Mouse (Mus musculus): ENCODE measurements around the gene Heatr1.
A peak's percentile ranks its signal among the peaks of the same experiment; 100 is the strongest.

Gene Heatr1

DNA sequence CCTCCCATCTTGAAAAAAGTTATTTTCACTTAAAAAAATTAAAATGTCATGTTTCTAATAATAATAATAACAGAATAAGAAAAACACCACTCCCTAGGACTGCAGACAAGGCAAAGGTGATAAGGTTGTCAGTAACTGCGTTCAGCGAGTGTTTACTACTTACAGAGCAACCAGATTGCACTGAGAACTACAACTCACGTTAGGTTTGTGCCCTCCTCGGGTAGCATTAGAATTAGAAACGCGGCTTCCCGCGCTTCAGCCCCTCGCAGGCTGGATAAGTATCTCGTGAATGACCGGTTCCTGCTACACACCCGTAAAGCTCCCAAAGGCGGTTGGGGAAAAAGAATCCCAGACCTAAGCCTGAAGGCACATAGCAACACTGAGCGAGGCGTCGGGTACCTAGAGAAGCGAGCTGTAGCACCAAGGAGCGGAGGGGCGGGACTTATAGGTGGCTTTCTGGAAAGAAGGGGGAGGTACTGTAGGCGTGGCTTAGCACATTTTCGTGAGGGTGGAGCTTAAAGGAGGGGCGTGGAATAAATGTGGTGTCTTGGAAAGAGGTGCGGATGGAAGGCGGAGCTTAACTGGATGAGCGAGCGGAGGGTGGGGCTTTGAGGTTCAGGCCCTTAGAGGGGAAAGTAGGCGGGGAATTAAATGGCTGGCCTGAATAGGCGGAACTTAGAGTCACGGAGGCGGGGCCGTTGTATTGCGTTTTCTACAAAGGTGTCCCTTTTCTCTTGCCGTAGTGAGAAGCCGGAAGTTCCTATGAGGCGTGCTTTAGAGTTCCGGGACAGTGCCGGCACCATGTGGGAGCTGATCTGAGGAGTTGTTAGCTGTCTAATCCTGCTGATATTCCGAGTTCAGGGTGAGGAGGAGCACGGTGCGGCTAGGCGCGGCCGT, at the start of gene Heatr1:
Heatr1 (plus strand) TSS at position 419 of the 897 bp plus-strand sequence.
- peak; percentile 99 for DNase-seq (ENCODE audit: extremely low read depth, low read depth, low spot score)

DNA sequence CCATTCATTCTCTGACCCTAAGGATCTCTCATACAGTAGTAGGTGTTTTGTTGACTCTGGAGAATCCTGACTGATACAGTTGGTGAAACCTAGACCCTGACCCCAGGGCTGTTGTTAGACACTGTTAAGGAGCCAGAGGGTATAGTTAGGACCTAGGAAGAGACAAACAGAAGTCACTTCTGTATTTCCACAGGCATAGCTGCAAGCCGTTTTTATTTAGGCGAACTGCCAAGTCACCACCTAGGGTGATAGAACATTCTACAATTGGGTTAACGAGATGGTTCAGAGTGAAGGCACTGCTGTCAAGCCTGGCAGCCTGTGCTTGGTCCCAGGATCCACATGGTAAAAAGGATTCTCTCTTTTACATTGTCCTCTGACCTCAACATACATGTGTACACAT, 48.0 kb upstream of the Heatr1 start:
- no peak for DNase-seq (ENCODE audit: extremely low read depth, low read depth, low spot score)

DNA sequence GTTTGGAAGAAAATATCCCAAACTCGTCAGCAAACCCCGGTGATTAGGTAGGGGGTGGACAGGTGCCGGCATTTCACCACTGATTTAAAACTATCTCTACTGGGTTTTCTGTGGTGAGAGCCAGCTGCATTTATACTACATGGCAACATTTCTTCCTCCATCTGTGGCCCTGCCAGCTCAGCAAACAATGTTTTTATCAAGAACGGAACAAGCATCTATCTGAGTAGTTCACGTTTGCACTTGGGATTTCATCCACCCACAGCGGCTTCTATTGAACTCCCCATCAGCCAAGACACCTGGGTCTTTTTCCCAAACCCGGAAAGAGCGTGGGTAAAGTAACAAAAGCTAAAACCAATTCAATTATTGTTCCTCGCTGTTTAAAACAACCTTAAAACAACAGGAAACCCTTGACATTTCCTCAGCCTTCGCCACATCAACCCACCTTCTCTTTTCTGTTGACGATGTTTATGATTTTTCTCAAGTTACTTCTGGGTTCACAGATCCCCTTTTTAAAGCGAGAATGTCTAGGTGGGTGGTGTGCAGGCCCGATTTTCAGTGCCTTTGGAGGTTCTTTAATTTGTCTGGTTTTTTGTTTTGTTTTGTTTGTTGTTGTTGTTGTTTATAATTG, 45.5 kb upstream of the Heatr1 start:
- no peak for DNase-seq (ENCODE audit: extremely low read depth, low read depth, low spot score)

DNA sequence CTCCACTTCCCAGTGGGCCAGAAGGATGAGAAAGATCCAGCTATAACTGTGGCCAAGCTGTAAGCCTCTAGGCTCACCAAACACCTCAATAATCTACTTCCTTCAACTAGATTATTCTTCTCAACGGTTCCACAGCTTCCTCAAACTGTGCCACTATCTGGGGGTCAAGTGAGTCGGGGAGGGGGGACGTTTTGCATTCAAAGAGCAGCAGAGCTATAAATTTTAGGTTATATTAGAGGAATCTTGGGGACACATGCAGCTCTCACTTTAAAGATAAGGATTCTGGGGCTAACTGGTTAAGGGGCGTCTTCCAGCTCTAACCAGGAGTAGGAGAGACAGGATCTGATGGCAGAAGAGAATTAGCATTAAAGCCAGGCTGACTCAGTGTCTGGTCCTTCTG, 38.6 kb upstream of the Heatr1 start:
- DNase-seq (ENCODE audit: extremely low read depth, low read depth, low spot score): no peak

DNA sequence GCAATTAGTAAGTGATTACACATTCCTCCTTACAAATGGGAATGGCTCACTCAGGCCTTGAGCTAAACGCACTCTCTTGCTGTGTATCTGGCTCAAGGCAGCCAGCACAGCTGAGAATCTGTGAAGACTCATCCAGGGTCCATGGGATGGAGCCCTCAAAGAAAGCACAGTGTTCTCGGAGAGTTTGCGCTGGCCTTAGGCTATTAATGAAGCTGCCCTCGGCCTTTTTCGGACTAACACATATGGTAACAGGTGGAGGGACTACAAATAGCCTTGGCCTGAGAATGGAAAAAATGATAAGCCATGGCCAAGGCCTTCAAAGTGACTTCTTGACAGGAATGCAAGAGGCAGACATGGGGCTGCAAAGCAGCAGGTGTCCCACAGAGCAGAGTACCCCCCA, 37.3 kb upstream of the Heatr1 start:
- DNase-seq (ENCODE audit: extremely low read depth, low read depth, low spot score): no peak

DNA sequence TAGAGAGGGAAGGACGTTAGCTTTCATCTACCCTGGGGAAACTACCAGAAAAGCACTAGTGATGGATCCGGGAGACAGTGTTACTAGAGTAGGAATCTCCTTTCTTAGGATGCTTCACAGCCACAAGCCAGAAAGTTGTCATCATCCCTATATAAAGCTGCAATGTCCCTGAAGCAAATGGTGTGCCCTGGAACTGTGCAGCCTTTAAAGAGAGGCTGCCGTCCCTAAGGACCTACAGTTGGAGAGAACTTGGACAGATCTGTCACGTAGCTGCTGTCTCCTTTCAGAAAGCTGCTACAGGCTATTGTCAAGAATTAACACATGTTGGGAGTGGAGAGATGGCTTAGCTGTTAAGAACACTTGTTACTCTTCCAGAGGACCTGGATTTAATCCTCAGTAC, 33.3 kb upstream of the Heatr1 start:
- DNase-seq (ENCODE audit: extremely low read depth, low read depth, low spot score): no peak

DNA sequence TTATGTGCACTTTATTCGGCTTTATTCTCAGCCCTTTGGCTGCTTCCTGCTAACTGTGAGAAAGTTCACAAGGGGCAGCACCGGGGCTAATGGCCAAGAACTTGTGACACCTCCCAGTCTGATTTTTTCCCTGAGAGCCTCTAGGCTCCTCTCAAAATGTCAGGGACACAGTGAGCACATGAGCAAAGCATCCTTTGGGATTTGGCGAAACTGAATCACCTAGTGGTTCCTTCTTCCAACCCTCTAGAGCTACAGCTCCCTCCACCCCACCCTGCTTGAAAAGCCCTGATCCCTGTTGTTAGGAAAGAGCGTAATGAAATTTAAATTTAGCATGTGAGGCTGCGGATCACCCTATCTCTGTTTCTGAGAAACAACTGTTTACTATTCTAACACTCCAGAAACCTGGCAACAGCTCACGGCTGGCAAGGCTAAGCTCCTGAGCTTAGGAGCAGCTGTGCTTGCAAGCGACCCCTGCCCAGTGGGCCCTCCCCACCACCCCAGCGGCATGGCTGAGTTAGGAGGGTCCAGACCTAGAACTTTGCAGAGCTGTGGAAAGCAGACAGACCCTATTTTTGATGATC, 25.7 kb upstream of the Heatr1 start:
- DNase-seq (ENCODE audit: extremely low read depth, low read depth, low spot score): no peak

DNA sequence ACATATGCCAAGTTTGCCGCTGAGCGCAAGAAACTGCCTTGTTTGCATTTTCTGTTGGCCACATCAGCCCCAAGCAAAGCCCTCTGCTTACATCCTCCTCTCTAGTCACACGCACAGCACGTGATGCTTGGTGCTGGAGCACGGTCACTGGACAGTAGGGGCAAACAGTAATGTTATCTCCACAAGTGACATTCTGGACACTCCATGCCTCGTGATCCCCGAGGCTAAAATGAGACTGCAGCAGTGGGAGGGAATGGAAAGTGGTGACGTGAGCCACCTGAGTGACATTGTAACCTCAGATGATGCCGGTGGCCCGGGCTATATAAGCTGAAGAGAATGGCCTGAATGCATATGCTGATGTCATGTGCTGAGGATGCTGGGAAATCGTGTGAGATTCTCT, 24.9 kb upstream of the Heatr1 start:
- no peak for DNase-seq (ENCODE audit: extremely low read depth, low read depth, low spot score)

DNA sequence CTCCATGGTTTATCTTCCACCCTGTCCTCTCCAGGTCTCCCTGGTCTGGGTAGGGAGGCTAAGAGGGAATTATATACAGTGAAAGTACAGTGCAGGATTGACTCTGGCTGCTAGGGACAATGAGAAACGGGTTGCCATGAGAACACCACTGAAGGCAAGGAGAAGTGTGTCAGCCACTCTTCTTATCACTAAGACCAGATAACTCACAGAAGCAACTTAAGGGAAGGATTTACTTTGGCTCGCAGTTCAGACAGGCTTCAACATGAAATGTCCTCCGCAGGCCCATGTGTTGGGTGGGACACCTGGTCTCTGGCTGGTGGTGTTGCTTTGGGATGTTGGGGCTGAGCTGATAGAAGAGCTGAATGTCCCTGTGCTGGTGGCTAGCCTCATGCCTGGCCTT, 22.1 kb upstream of the Heatr1 start:
- DNase-seq (ENCODE audit: extremely low read depth, low read depth, low spot score): no peak

DNA sequence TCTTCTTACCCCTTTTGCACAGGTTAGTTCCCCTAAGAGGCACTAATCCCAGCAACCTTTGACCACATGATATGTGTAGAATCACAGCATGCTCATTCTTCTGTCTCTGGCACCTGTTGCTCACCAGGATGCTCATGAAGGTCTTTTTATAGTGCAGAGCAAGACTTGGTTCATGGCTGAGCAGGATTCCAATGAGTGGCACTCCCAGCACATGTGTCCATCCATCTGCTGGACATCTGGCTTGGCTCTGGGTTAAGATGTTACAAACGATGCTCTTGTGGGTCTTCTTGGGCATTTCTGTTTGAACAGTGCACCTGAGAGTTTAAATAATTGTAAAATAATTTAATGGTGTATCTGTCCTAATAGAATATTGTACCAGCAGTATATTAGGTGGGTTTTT, 18.0 kb upstream of the Heatr1 start:
- no peak for DNase-seq (ENCODE audit: extremely low read depth, low read depth, low spot score)

DNA sequence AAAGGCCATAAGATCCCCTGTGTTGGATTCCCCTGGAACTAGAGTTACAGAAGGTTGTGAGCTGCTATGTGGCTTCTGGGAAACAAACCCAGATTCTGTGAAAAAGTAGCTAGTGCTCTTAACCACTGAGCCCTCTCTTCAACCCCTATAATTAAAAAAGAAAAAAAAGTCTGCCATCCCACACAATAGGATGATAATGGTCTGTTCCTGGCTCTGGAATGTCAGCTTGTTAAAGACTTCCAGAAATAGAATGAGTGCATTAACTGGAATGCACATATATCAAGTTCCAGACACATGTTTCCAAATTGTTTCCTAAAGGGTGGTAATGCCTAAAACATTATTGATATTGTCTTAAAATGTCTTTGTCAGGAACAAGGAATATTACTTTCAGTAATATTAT, 10.0 kb upstream of the Heatr1 start:
- DNase-seq (ENCODE audit: extremely low read depth, low read depth, low spot score): no peak

DNA sequence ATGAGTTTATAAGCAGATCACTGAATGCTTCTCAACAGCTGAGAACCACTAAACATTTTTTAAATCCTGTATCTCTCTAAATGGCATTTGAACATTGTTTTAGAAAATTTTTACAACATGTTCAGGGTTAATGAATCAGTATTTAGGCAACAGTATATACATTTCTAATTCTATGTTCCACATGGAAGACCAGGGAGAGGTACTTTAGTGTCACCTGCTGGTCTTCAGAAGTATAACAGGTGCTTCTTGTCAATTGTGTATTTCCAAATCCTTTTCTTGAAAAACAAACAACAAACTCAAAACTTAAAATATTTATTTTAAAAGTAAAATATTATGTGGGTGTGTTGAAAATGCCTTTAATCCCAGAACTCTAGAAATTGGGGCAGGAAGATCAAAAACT, 8.5 kb upstream of the Heatr1 start:
- DNase-seq (ENCODE audit: extremely low read depth, low read depth, low spot score): no peak

DNA sequence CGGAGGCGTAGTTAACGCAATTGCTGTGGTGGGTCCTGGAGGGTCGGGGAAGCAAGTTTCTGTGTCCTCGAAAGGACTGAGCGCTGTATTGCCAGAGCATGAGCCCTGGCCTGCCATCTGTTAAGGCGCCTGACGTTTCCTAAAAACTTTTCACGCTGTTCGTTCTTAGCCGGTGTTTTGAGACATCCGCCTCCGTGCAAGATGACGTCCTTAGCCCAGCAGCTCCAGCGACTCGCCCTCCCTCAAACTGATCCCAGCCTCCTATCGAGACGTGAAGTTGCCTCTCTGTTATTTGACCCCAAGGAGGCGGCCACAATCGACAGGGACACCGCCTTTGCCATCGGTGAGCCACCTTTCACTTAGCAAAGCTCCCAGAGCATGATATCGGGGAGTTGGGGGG, 744 bp downstream of the Heatr1 start:
- no peak for DNase-seq (ENCODE audit: extremely low read depth, low read depth, low spot score)

DNA sequence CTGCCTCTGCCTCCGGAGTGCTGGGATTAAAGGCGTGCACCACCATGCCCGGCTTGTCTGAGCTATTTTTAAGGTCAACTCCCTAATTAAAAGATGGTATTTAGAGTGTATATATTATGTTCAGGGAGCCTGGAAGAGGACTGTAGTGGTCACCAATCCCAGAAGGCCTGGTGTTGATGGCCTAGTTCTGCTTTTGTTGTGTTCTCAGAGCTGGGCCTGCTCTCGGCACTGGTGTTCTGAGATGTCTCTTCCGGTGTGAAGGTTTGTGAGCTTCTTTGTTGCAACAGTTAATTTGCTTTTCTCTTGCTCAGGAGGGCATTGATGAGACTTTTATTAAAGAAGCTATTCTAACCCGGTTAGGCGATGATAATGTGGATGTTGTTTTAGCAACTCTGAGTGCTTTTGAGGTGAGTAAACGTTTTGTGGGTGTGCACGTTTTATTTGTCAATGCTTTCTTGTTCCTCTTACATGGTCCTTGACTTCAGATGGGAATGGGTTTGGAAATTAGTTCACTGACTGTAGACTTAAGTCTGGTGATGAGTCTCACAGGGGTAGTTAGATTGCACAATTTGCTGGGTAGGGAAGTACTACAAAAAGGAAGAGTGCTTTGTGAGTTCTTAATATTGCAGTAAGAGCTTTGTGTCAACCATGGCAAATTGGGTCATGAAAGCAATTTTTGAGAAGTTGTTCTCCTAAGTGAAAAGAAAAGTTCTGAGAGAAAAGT, 13.7 kb downstream of the Heatr1 start:
- DNase-seq (ENCODE audit: extremely low read depth, low read depth, low spot score): no peak

DNA sequence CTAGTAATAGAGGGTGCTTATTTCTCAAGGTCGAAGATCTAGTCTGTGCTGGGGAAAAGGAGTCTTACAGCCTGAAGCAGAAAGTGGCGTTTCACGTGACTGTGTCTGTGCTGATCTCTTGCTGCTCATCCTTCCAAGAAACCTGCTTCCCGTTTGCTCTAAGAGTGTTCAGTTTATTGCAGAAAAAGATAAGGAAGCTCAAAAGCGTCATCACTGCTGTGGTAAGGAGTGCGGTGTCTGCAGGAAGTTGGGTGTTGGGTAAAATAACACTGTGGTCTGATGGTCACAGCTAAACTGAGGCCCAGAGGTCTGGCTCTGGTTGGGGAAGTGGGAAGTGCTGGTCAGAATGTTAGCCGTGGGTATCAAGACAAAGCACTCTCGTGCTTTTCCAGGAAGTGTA, 17.2 kb downstream of the Heatr1 start:
- no peak for DNase-seq (ENCODE audit: extremely low read depth, low read depth, low spot score)

DNA sequence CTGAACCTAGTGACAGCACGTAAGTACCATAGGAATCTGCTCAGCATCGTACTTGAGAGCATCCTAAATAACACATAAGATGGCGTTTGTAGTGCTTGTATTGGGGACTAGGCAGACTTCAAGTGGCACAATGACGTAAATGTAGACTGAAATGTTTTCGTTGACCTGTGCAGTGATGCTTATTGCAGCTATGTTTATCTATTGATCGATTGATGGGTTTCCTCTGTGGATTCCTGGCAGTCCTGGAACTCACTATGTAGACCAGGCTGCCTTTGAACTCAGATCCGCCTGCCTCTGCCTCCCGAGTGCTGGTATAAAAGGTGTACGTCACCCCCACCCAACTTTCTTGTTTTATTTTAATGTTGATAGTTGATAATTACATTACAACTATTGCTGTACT, 25.8 kb downstream of the Heatr1 start:
- no peak for DNase-seq (ENCODE audit: extremely low read depth, low read depth, low spot score)

DNA sequence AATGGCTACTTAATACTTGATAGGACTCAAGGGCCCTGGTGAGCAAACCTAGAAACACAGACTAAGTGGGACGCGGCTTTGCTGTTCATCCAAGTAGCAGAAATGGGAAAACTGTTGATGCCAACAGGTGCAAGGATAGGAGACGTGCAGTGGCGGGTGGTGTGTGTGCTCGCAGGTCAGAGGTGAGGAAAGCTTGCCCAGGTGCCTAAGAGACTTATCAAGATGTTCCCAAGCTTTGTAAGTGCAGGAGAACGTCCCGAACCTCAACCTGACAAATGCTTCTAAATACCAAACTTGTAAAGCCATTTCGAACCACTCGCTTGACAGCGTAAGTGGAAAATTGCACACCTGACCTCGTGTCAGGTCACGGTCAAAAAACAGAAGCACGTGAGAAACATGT, 33.7 kb downstream of the Heatr1 start:
- DNase-seq (ENCODE audit: extremely low read depth, low read depth, low spot score): no peak

DNA sequence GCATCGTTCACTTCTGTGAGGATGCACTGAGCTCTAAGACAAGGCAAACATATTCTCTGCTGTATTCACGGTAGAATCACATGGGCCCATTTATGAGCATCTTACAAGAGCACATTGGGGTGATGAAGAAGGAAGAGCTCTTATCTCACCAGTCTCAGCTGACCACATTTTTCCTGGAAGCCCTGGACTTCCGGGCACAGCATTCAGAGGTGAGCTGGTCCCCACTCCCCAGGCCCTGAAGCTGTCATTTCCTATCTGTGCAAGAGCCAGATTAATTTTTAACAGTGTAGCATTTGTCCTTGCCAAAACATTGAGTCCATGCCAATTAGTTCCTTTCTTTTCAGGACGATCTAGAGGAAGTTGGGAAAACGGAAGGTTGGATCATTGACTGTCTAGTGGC, 39.0 kb downstream of the Heatr1 start:
- DNase-seq (ENCODE audit: extremely low read depth, low read depth, low spot score): no peak

DNA sequence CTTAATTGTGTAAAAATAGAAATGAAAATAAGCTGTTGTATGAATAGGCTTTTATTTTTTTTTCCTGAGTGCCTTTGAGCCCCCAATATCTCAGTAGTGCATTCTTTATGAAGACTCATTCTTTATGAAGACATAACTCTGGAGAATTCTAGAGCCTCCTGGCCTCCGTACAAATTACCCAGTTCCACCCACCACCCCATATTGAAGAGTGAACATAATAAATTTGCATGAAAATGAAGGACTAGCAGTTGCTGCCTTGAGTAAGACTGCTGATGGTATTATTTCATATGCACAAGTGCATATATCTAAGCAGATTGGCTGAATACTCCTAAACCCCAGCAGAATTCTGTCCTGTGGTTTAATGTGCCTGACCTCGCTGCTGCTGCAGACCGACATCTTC, 44.8 kb downstream of the Heatr1 start:
- no peak for DNase-seq (ENCODE audit: extremely low read depth, low read depth, low spot score)

DNA sequence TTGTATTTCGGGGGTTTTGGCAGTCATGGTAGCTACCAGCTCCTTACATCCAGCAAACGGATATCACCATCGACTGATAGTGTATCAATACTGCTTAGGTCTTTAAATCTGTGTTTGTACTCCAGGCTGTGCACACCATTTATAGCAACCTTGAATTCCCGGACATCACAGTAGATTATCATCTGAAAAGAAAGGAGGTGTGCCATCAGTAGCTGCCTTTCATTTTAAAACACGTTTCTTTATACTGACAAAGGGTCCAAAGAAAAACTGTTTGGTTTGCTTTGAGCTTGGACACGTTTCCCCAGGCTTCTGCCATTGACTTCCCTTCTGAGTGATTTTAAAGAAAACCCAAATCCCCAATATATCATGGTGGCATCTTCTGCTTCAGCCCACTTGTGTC, 46.0 kb downstream of the Heatr1 start:
- no peak for DNase-seq (ENCODE audit: extremely low read depth, low read depth, low spot score)

DNA sequence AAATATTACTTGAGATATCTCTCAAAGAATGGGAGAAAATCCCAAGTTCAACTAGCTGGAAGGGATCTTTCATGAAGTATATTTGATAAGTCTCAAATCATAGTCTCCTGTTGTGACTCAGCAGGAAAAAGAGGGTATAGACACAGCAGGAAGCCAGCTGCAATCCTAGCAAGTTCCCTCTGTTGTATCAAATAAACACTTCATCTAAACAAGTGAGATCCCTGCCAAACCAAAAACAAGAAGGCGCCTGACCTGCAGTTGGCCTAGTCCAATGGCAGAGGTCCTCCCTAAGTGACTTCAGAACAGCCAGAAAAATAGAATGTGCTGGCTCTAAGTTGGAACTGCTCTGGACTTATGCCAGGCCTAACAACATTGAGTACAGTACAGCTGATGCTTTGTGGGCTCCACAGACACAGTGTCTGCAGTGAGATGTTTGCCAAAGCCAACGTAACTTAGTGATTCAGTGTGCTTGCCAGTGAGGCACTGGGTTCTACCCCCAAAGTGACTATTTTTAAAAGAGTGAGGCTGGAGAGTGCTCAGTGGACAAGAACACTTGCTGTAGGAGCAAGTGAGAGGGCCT, 47.3 kb downstream of the Heatr1 start:
- no peak for DNase-seq (ENCODE audit: extremely low read depth, low read depth, low spot score)

Measured in fat pad, adult 2 months (tissue).